Mouse (Mus musculus) kidney, adult 9 months (tissue): ENCODE measurements at regions not wholly inside any gene's neighbourhood (a gene's known extent, or its start where the extent isn't known, plus 50 kb on each side); places are given as distances from the start of the nearest gene placed in this dataset.

Experiments
- DNase-seq: peaks from one replicate; pipeline ENCODE4 v3.0.0; 2022

- no peak for DNase-seq
Observed at GRCm38 (mm10) chr15:65733326-65733725, 718.6 kb upstream of the Gm21961 start.

GRCm38 (mm10) chr15:65731308-65731707 lies 716.6 kb upstream of the Gm21961 start:
- no peak for DNase-seq

GRCm38 (mm10) chr15:65727061-65727460 lies 712.4 kb upstream of the Gm21961 start:
- no peak for DNase-seq

- no peak for DNase-seq
Observed at GRCm38 (mm10) chr15:65726271-65726670, 711.6 kb upstream of the Gm21961 start.

- peak; percentile 4 for DNase-seq
Observed at GRCm38 (mm10) chr15:65703559-65703958, 688.9 kb upstream of the Gm21961 start.

- DNase-seq, result peak; percentile 8
Observed at GRCm38 (mm10) chr15:65701510-65701909, 686.8 kb upstream of the Gm21961 start.

- no peak for DNase-seq
Observed at GRCm38 (mm10) chr15:65698596-65698995, 683.9 kb upstream of the Gm21961 start.
